Mouse (Mus musculus): Measurements from ENCODE around the gene Mpst. TPM values are rescaled to one million over a fixed set of nuclear protein-coding genes. Genes with fewer than 3 reads are reported as not detected.
A peak's percentile ranks its signal among the peaks of the same experiment; 100 is the strongest.

Gene Mpst
- polyA plus RNA-seq, 1 experiment from 2014 or later: 5.1 TPM

GRCm38 (mm10) chr15:78395478-78395962, 10.7 kb upstream of the Mpst start, which contains the start of gene Tex33:
TSS of gene Tex33 (minus strand) at chr15:78395912.
- no peaks in the 10 kb centered on the region for H3K9me3 ChIP-seq (ENCODE audit: control insufficient read depth, low read length)
- no peak within 1 kb of the TSS for H3K27ac ChIP-seq (ENCODE audit: low read depth, low read length)
- no peak within 1 kb of the TSS for H3K4me2 ChIP-seq
- no peak for DNase-seq (ENCODE audit: low spot score)
- H3K4me1 ChIP-seq (replicated peaks; ENCODE audit: control insufficient read depth, insufficient read depth, low read length): no peaks in the 10 kb centered on the region; the same call in 1 of the 2 replicates
- no peaks in the 10 kb centered on the region for H3K36me3 ChIP-seq (ENCODE audit: control insufficient read depth, insufficient read depth, low read length)
- WGBS: 74% methylated on average over 8 of the region's 8 CpGs
- H3K4me3 ChIP-seq (ENCODE audit: low read depth, low read length): no peak within 1 kb of the TSS
- no peak for ATAC-seq (replicated peaks; ENCODE audit: low FRiP score)
- H3K27me3 ChIP-seq (replicated peaks; ENCODE audit: control insufficient read depth, insufficient read depth, low read length): no peaks in the 10 kb centered on the region
- H3K9ac ChIP-seq (ENCODE audit: low read depth, low read length): no peak within 1 kb of the TSS

GRCm38 (mm10) chr15:78401345-78401744, 4.9 kb upstream of the Mpst start:
- Histone ChIP-seq H3K9me3 (ENCODE audit: control insufficient read depth, low read length) (no peaks in the 10 kb centered on the region), H3K36me3 (ENCODE audit: control insufficient read depth, insufficient read depth, low read length) (no peaks in the 10 kb centered on the region), H3K27me3 (replicated peaks; ENCODE audit: control insufficient read depth, insufficient read depth, low read length) (no peaks in the 10 kb centered on the region), H3K4me1 (replicated peaks; ENCODE audit: control insufficient read depth, insufficient read depth, low read length) (peaks cover 28% of the 10 kb centered on the region), H3K4me2 (no peak overlapping the region), H3K27ac (ENCODE audit: low read depth, low read length) (peak overlapping the region; percentile 60; the same call in 1 of the 2 replicates), H3K4me3 (ENCODE audit: low read depth, low read length) (no peak overlapping the region), H3K9ac (ENCODE audit: low read depth, low read length) (no peak overlapping the region)
- DNase-seq (ENCODE audit: low spot score): no peak
- WGBS: 71% methylated on average over 6 of the region's 6 CpGs
- no peak for ATAC-seq (replicated peaks; ENCODE audit: low FRiP score)

- no peak for DNase-seq (ENCODE audit: low spot score)
- H3K4me1 ChIP-seq (replicated peaks; ENCODE audit: control insufficient read depth, insufficient read depth, low read length): peaks cover 28% of the 10 kb centered on the region
- no peak overlapping the region; the same call in 1 of the 2 replicates for H3K4me2 ChIP-seq
- no peaks in the 10 kb centered on the region for H3K27me3 ChIP-seq (replicated peaks; ENCODE audit: control insufficient read depth, insufficient read depth, low read length)
- no peak overlapping the region for H3K4me3 ChIP-seq (ENCODE audit: low read depth, low read length)
- H3K9me3 ChIP-seq (ENCODE audit: control insufficient read depth, low read length): no peaks in the 10 kb centered on the region
- H3K27ac ChIP-seq (ENCODE audit: low read depth, low read length): peak overlapping the region; percentile 60; the same call in 1 of the 2 replicates
- H3K36me3 ChIP-seq (ENCODE audit: control insufficient read depth, insufficient read depth, low read length): no peaks in the 10 kb centered on the region
- ATAC-seq (replicated peaks; ENCODE audit: low FRiP score): no peak
- 59% methylated on average over 4 of the region's 4 CpGs for WGBS
- H3K9ac ChIP-seq (ENCODE audit: low read depth, low read length): no peak overlapping the region
Observed at GRCm38 (mm10) chr15:78401921-78402320, 4.3 kb upstream of the Mpst start.

- H3K27ac ChIP-seq (ENCODE audit: low read depth, low read length): peak overlapping the region; percentile 60
- 78% methylated on average over 7 of the region's 7 CpGs for WGBS
- no peaks in the 10 kb centered on the region for H3K27me3 ChIP-seq (replicated peaks; ENCODE audit: control insufficient read depth, insufficient read depth, low read length)
- DNase-seq (ENCODE audit: low spot score) (no peak), ATAC-seq (replicated peaks; ENCODE audit: low FRiP score) (no peak)
- H3K9ac ChIP-seq (ENCODE audit: low read depth, low read length): peak overlapping the region; percentile 37
- H3K4me2 ChIP-seq: peak overlapping the region; percentile 92
- H3K4me1 ChIP-seq (replicated peaks; ENCODE audit: control insufficient read depth, insufficient read depth, low read length): peaks cover 32% of the 10 kb centered on the region
- no peaks in the 10 kb centered on the region for H3K9me3 ChIP-seq (ENCODE audit: control insufficient read depth, low read length)
- no peak overlapping the region for H3K4me3 ChIP-seq (ENCODE audit: low read depth, low read length)
- H3K36me3 ChIP-seq (ENCODE audit: control insufficient read depth, insufficient read depth, low read length): no peaks in the 10 kb centered on the region
Observed at GRCm38 (mm10) chr15:78402423-78402822, 3.8 kb upstream of the Mpst start.

GRCm38 (mm10) chr15:78403301-78403741, 2.9 kb upstream of the Mpst start:
- H3K4me3 ChIP-seq (ENCODE audit: low read depth, low read length): peak overlapping the region; percentile 18
- H3K36me3 ChIP-seq (ENCODE audit: control insufficient read depth, insufficient read depth, low read length): no peaks in the 10 kb centered on the region
- WGBS: 51% methylated on average over 3 of the region's 3 CpGs
- peak; percentile 44 for DNase-seq (ENCODE audit: low spot score)
- peak overlapping the region; percentile 38 for H3K9ac ChIP-seq (ENCODE audit: low read depth, low read length)
- no peaks in the 10 kb centered on the region for H3K27me3 ChIP-seq (replicated peaks; ENCODE audit: control insufficient read depth, insufficient read depth, low read length)
- H3K9me3 ChIP-seq (ENCODE audit: control insufficient read depth, low read length): no peaks in the 10 kb centered on the region
- peak overlapping the region; percentile 92 for H3K4me2 ChIP-seq
- peak overlapping the region; percentile 60 for H3K27ac ChIP-seq (ENCODE audit: low read depth, low read length)
- peaks cover 37% of the 10 kb centered on the region for H3K4me1 ChIP-seq (replicated peaks; ENCODE audit: control insufficient read depth, insufficient read depth, low read length)
- ATAC-seq (replicated peaks; ENCODE audit: low FRiP score): no peak

- peaks cover 3% of the 10 kb centered on the region for H3K27me3 ChIP-seq (replicated peaks; ENCODE audit: control insufficient read depth, insufficient read depth, low read length)
- H3K4me3 ChIP-seq (ENCODE audit: low read depth, low read length): peak overlapping the region; percentile 18
- peak overlapping the region; percentile 92 for H3K4me2 ChIP-seq
- H3K36me3 ChIP-seq (ENCODE audit: control insufficient read depth, insufficient read depth, low read length): no peaks in the 10 kb centered on the region
- no peak for DNase-seq (ENCODE audit: low spot score)
- peak overlapping the region; percentile 60 for H3K27ac ChIP-seq (ENCODE audit: low read depth, low read length)
- H3K4me1 ChIP-seq (replicated peaks; ENCODE audit: control insufficient read depth, insufficient read depth, low read length): peaks cover 37% of the 10 kb centered on the region
- H3K9me3 ChIP-seq (ENCODE audit: control insufficient read depth, low read length): no peaks in the 10 kb centered on the region
- peak overlapping the region; percentile 38 for H3K9ac ChIP-seq (ENCODE audit: low read depth, low read length)
- WGBS: 62% methylated on average over 1 of the region's 1 CpGs
- ATAC-seq (replicated peaks; ENCODE audit: low FRiP score): no peak
Observed at GRCm38 (mm10) chr15:78403896-78404295, 2.3 kb upstream of the Mpst start.

- DNase-seq (ENCODE audit: low spot score) (no peak), ATAC-seq (replicated peaks; ENCODE audit: low FRiP score) (no peak)
- WGBS: 52% methylated on average over 11 of the region's 11 CpGs
- Histone ChIP-seq H3K27me3 (replicated peaks; ENCODE audit: control insufficient read depth, insufficient read depth, low read length) (peaks cover 14% of the 10 kb centered on the region), H3K27ac (ENCODE audit: low read depth, low read length) (peak overlapping the region; percentile 98), H3K9me3 (ENCODE audit: control insufficient read depth, low read length) (no peaks in the 10 kb centered on the region), H3K4me2 (peak overlapping the region; percentile 92), H3K4me1 (replicated peaks; ENCODE audit: control insufficient read depth, insufficient read depth, low read length) (peaks cover 47% of the 10 kb centered on the region), H3K9ac (ENCODE audit: low read depth, low read length) (peak overlapping the region; percentile 86), H3K36me3 (ENCODE audit: control insufficient read depth, insufficient read depth, low read length) (no peaks in the 10 kb centered on the region), H3K4me3 (ENCODE audit: low read depth, low read length) (peak overlapping the region; percentile 78)
Observed at GRCm38 (mm10) chr15:78405098-78405497, 1.1 kb upstream of the Mpst start.

GRCm38 (mm10) chr15:78405517-78406211, 552 bp upstream of the Mpst start, which contains the start of gene Tst:
TSS of gene Tst (minus strand) at chr15:78405907.
- Histone ChIP-seq H3K36me3 (ENCODE audit: control insufficient read depth, insufficient read depth, low read length) (no peaks in the 10 kb centered on the region), H3K9ac (ENCODE audit: low read depth, low read length) (peak within 1 kb of the TSS; percentile 86), H3K9me3 (ENCODE audit: control insufficient read depth, low read length) (no peaks in the 10 kb centered on the region), H3K27me3 (replicated peaks; ENCODE audit: control insufficient read depth, insufficient read depth, low read length) (peaks cover 20% of the 10 kb centered on the region), H3K4me3 (ENCODE audit: low read depth, low read length) (peak within 1 kb of the TSS; percentile 78), H3K27ac (ENCODE audit: low read depth, low read length) (peak within 1 kb of the TSS; percentile 98), H3K4me2 (peak within 1 kb of the TSS; percentile 92), H3K4me1 (replicated peaks; ENCODE audit: control insufficient read depth, insufficient read depth, low read length) (peaks cover 52% of the 10 kb centered on the region)
- WGBS: 3% methylated on average over 34 of the region's 34 CpGs
- ATAC-seq (replicated peaks; ENCODE audit: low FRiP score) (peak; percentile 68), DNase-seq (ENCODE audit: low spot score) (peak; percentile 81)
